Mouse (Mus musculus) neural tube, embryonic 13.5 days (tissue): Measurements from ENCODE around the gene Kras. TPM values are rescaled to one million over a fixed set of nuclear protein-coding genes. Genes with fewer than 3 reads are reported as not detected.

ENCODE experiments used
- ATAC-seq: fragments of 200-750 bp; cut with Nextera tagmentation; 2 replicates; pipeline ENCODE4 v1.8.0; 2017; ENCODE audit warnings: low read depth, mild to moderate bottlenecking, moderate TSS enrichment, moderate library complexity
- H3K27ac ChIP-seq: fragments of 300-500 bp; sonication (generic); replicated peaks from 2 replicates; pipeline ENCODE4 v1.5.1; 2015; ENCODE audit warnings: moderate library complexity, mild to moderate bottlenecking, inconsistent platforms
- H3K27me3 ChIP-seq: fragments of 300-500 bp; sonication (generic); 2 replicates; pipeline ENCODE4 v1.6.1; 2015; ENCODE audit warnings: mild to moderate bottlenecking, inconsistent platforms
- H3K36me3 ChIP-seq: fragments of 300-500 bp; sonication (generic); 2 replicates; pipeline ENCODE4 v1.6.1; 2015; ENCODE audit warnings: mild to moderate bottlenecking, inconsistent platforms
- H3K4me1 ChIP-seq: fragments of 300-500 bp; sonication (generic); replicated peaks from 2 replicates; pipeline ENCODE4 v1.6.1; 2015; ENCODE audit warnings: inconsistent platforms
- H3K4me2 ChIP-seq: fragments of 300-500 bp; sonication (generic); 2 replicates; pipeline ENCODE4 v1.6.1; 2015; ENCODE audit warnings: inconsistent platforms, mild to moderate bottlenecking, moderate library complexity
- H3K4me3 ChIP-seq: fragments of 300-500 bp; sonication (generic); 2 replicates; pipeline ENCODE4 v1.5.1; 2015; ENCODE audit warnings: mild to moderate bottlenecking, inconsistent platforms
- H3K9ac ChIP-seq: fragments of 300-500 bp; sonication (generic); 2 replicates; pipeline ENCODE4 v1.6.1; 2015; ENCODE audit warnings: moderate library complexity, mild to moderate bottlenecking, inconsistent platforms
- H3K9me3 ChIP-seq: fragments of 300-500 bp; sonication (generic); 2 replicates; pipeline ENCODE4 v1.6.1; 2016; ENCODE audit warnings: inconsistent platforms
- WGBS: fragments of 180-500 bp; shearing (Covaris S2); methylation state at CpG from one replicate; pipeline ENCODE4 v1.1.7; 2015; 5-methylcytosine and 5-hydroxymethylcytosine counted together
- polyA plus RNA-seq: library from polyadenylated mRNA; unstranded; fragments of >200 nt; fragmentation: Nextera tagmentation; extraction: Ambion mirVana; gene quantifications from 2 replicates; pipeline ENCODE4 v1.2.1, GENCODE M21; 2015

Kras gene
- polyA plus RNA-seq, 1 experiment from 2014 or later: 81.3 TPM

- H3K4me2 ChIP-seq: no peak overlapping the region
- peaks cover 8% of the 10 kb centered on the region; the same call in 1 of the 2 replicates for H3K4me1 ChIP-seq
- H3K9me3 ChIP-seq: no peaks in the 10 kb centered on the region
- no peaks in the 10 kb centered on the region for H3K36me3 ChIP-seq
- WGBS: 78% methylated on average over 12 of the region's 12 CpGs
- H3K9ac ChIP-seq: no peak overlapping the region
- no peaks in the 10 kb centered on the region for H3K27me3 ChIP-seq
- ATAC-seq: no peak
- H3K4me3 ChIP-seq: no peak overlapping the region
- no peak overlapping the region for H3K27ac ChIP-seq
Observed at GRCm38 (mm10) chr6:145273971-145274620, 24.1 kb upstream of the Kras start.

GRCm38 (mm10) chr6:145272142-145272937 lies 22.3 kb upstream of the Kras start:
- no peaks in the 10 kb centered on the region for H3K9me3 ChIP-seq
- no peak overlapping the region for H3K4me3 ChIP-seq
- no peak for ATAC-seq

GRCm38 (mm10) chr6:145269313-145269845 lies 19.3 kb upstream of the Kras start:
- Histone ChIP-seq H3K9me3 (no peaks in the 10 kb centered on the region), H3K4me1 (no peaks in the 10 kb centered on the region), H3K4me2 (no peak overlapping the region), H3K27me3 (no peaks in the 10 kb centered on the region), H3K36me3 (no peaks in the 10 kb centered on the region), H3K27ac (no peak overlapping the region), H3K9ac (no peak overlapping the region), H3K4me3 (no peak overlapping the region)
- WGBS: 87% methylated on average over 4 of the region's 4 CpGs
- no peak for ATAC-seq

More at GRCm38 (mm10) chr6:145272142-145272937, 22.3 kb upstream of the Kras start:
- Histone ChIP-seq H3K4me2 (no peak overlapping the region), H3K36me3 (no peaks in the 10 kb centered on the region), H3K27me3 (no peaks in the 10 kb centered on the region), H3K9ac (no peak overlapping the region), H3K4me1 (peaks cover 8% of the 10 kb centered on the region; the same call in 1 of the 2 replicates), H3K27ac (no peak overlapping the region)
- WGBS: 89% methylated on average over 10 of the region's 10 CpGs

GRCm38 (mm10) chr6:145267692-145268091 lies 17.7 kb upstream of the Kras start:
- H3K9ac ChIP-seq: no peak overlapping the region
- 92% methylated on average over 6 of the region's 6 CpGs for WGBS
- ATAC-seq: no peak
- no peaks in the 10 kb centered on the region for H3K9me3 ChIP-seq
- no peaks in the 10 kb centered on the region for H3K36me3 ChIP-seq
- H3K27me3 ChIP-seq: no peaks in the 10 kb centered on the region
- no peaks in the 10 kb centered on the region for H3K4me1 ChIP-seq
- no peak overlapping the region for H3K4me2 ChIP-seq
- H3K27ac ChIP-seq: no peak overlapping the region
- H3K4me3 ChIP-seq: no peak overlapping the region

- no peak overlapping the region for H3K4me3 ChIP-seq
- H3K4me2 ChIP-seq: no peak overlapping the region
- no peak overlapping the region for H3K27ac ChIP-seq
- no peaks in the 10 kb centered on the region for H3K9me3 ChIP-seq
- H3K36me3 ChIP-seq: no peaks in the 10 kb centered on the region
- no peaks in the 10 kb centered on the region for H3K4me1 ChIP-seq
- no peak for ATAC-seq
- 82% methylated on average over 7 of the region's 7 CpGs for WGBS
- no peaks in the 10 kb centered on the region for H3K27me3 ChIP-seq
- H3K9ac ChIP-seq: no peak overlapping the region
Observed at GRCm38 (mm10) chr6:145262314-145262713, 12.3 kb upstream of the Kras start.

- no peak overlapping the region for H3K4me3 ChIP-seq
- H3K4me1 ChIP-seq: no peaks in the 10 kb centered on the region
- 0 out of 2 replicates have a peak, but pooled peaks cover 3% of the 10 kb centered on the region for H3K27me3 ChIP-seq
- 55% methylated on average over 2 of the region's 2 CpGs for WGBS
- H3K36me3 ChIP-seq: no peaks in the 10 kb centered on the region
- no peak overlapping the region for H3K27ac ChIP-seq
- H3K9me3 ChIP-seq: no peaks in the 10 kb centered on the region
- ATAC-seq: no peak
- H3K9ac ChIP-seq: no peak overlapping the region
- H3K4me2 ChIP-seq: no peak overlapping the region
Observed at GRCm38 (mm10) chr6:145256701-145257073, 6.6 kb upstream of the Kras start.

GRCm38 (mm10) chr6:145255952-145256700 lies 6.1 kb upstream of the Kras start:
- Histone ChIP-seq H3K4me3 (no peak overlapping the region), H3K9ac (no peak overlapping the region)

GRCm38 (mm10) chr6:145250820-145251219 lies 781 bp upstream of the Kras start:
- H3K36me3 ChIP-seq: peaks cover 8% of the 10 kb centered on the region; the same call in 1 of the 2 replicates
- peaks cover 31% of the 10 kb centered on the region for H3K4me1 ChIP-seq
- peak overlapping the region; percentile 97 for H3K9ac ChIP-seq
- 11% methylated on average over 16 of the region's 16 CpGs for WGBS
- 0 out of 2 replicates have a peak, but pooled peaks cover 3% of the 10 kb centered on the region for H3K27me3 ChIP-seq
- ATAC-seq: peak; percentile 24
- H3K27ac ChIP-seq: peak overlapping the region; percentile 92
- no peaks in the 10 kb centered on the region for H3K9me3 ChIP-seq
- H3K4me2 ChIP-seq: peak overlapping the region; percentile 88
- H3K4me3 ChIP-seq: peak overlapping the region; percentile 95

More at GRCm38 (mm10) chr6:145255952-145256700, 6.1 kb upstream of the Kras start:
- H3K36me3 ChIP-seq: no peaks in the 10 kb centered on the region
- H3K27me3 ChIP-seq: 0 out of 2 replicates have a peak, but pooled peaks cover 3% of the 10 kb centered on the region
- H3K27ac ChIP-seq: no peak overlapping the region
- 86% methylated on average over 13 of the region's 13 CpGs for WGBS
- no peaks in the 10 kb centered on the region for H3K9me3 ChIP-seq
- H3K4me2 ChIP-seq: no peak overlapping the region
- ATAC-seq: no peak
- H3K4me1 ChIP-seq: peaks cover 3% of the 10 kb centered on the region; the same call in 1 of the 2 replicates

- H3K27ac ChIP-seq: peak overlapping the region; percentile 92
- H3K9ac ChIP-seq: peak overlapping the region; percentile 97
- no peaks in the 10 kb centered on the region for H3K9me3 ChIP-seq
- 0 out of 2 replicates have a peak, but pooled peaks cover 3% of the 10 kb centered on the region for H3K27me3 ChIP-seq
- H3K4me1 ChIP-seq: peaks cover 31% of the 10 kb centered on the region
- H3K4me2 ChIP-seq: peak overlapping the region; percentile 88
- under 1% methylated on average over 100 of the region's 124 CpGs for WGBS
- H3K4me3 ChIP-seq: peak overlapping the region; percentile 95
- peak; percentile 77 for ATAC-seq
- peaks cover 20% of the 10 kb centered on the region for H3K36me3 ChIP-seq
Observed at GRCm38 (mm10) chr6:145249291-145250184, 501 bp downstream of the Kras start.

- no peak for ATAC-seq
- H3K9ac ChIP-seq: peak overlapping the region; percentile 60
- H3K9me3 ChIP-seq: no peaks in the 10 kb centered on the region
- H3K36me3 ChIP-seq: peaks cover 21% of the 10 kb centered on the region
- peak overlapping the region; percentile 19 for H3K4me3 ChIP-seq
- peak overlapping the region; percentile 88 for H3K4me2 ChIP-seq
- no peak overlapping the region for H3K27ac ChIP-seq
- 0 out of 2 replicates have a peak, but pooled peaks cover 3% of the 10 kb centered on the region for H3K27me3 ChIP-seq
- peaks cover 31% of the 10 kb centered on the region for H3K4me1 ChIP-seq
- WGBS: 70% methylated on average over 3 of the region's 3 CpGs
Observed at GRCm38 (mm10) chr6:145247886-145248285, 2.2 kb downstream of the Kras start.

- peaks cover 21% of the 10 kb centered on the region for H3K36me3 ChIP-seq
- H3K4me3 ChIP-seq: no peak overlapping the region
- H3K4me2 ChIP-seq: no peak overlapping the region
- no peak overlapping the region for H3K9ac ChIP-seq
- H3K9me3 ChIP-seq: no peaks in the 10 kb centered on the region
- no peak overlapping the region for H3K27ac ChIP-seq
- 85% methylated on average over 5 of the region's 5 CpGs for WGBS
- H3K27me3 ChIP-seq: no peaks in the 10 kb centered on the region
- no peak for ATAC-seq
- H3K4me1 ChIP-seq: peaks cover 31% of the 10 kb centered on the region
Observed at GRCm38 (mm10) chr6:145246841-145247240, 3.2 kb downstream of the Kras start.
